15 mouse cellular contexts compared by ENCODE assay signal in the genomic region with DNA sequence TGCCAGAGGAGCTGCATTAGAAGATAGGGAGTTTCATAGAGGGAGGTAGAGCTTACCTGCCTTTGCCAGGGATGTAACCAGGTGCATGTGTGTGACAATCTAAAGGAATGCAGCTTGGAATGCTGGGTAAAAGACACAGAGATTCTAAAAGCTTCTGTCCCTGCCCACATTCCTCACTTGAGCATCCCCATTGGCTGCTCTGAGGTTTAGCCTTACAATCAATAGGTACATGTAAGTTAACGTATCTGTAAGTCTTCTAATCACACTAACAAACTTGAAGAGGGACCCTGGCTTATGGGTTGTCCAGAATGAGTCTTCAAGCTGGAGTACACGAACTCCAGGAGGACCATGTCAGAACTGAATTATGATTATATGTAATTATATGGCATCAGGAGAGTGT. TPM values are rescaled to one million over a fixed set of nuclear protein-coding genes. Genes with fewer than 3 reads are reported as not detected.
A peak's percentile ranks its signal among the peaks of the same experiment; 100 is the strongest.
DNase-seq lines count a peak whose midpoint lies in the region; ATAC-seq and TF ChIP-seq lines count a peak whose summit lies in the region.
"Had no signal": no experiment of that assay in that cellular context is flagged by ENCODE, and none has a peak within 500 bp of the region (broad histone marks: within the 10 kb centered on the region; RNA-seq: fewer than 3 reads in every experiment).

A gene (minus strand): TSS at position 101 of the 400 bp plus-strand sequence.

- no peak within 1 kb of the TSS for H3K9ac ChIP-seq in heart, embryonic 15.5 days
- H3K9ac ChIP-seq: forebrain, embryonic 12.5 days; hindbrain, embryonic 15.5 days; lung, embryonic 14.5 days had no signal

- no peak for ATAC-seq in heart, embryonic 15.5 days (replicated peaks; ENCODE audit: insufficient number of reproducible peaks, insufficient read depth, low FRiP score, low read depth)
- ATAC-seq in granulocyte monocyte progenitor cell, adult 5-6 weeks (replicated peaks; ENCODE audit: poor library complexity, severe bottlenecking) = no peak
- ATAC-seq: Patski had no signal

- peak within 1 kb of the TSS; percentile 64 for H3K27ac ChIP-seq in heart, embryonic 15.5 days
- H3K27ac ChIP-seq in testis, adult 2 months (ENCODE audit: control insufficient read depth, insufficient read depth, low read depth, low read length) = no peak within 1 kb of the TSS
- H3K27ac ChIP-seq: forebrain, embryonic 12.5 days; hindbrain, embryonic 15.5 days had no signal

- H3K27me3 ChIP-seq in heart, embryonic 15.5 days = no peaks in the 10 kb centered on the region
- H3K27me3 ChIP-seq in testis, adult 2 months (ENCODE audit: control insufficient read depth, insufficient read depth, low read length) = no peaks in the 10 kb centered on the region
- H3K27me3 ChIP-seq: forebrain, embryonic 12.5 days; hindbrain, embryonic 15.5 days had no signal

- H3K4me2 ChIP-seq in heart, embryonic 15.5 days = peak within 1 kb of the TSS; percentile 3; the same call in 1 of the 2 replicates
- H3K4me2 ChIP-seq: forebrain, embryonic 12.5 days; hindbrain, embryonic 15.5 days; lung, embryonic 14.5 days had no signal

- no peak within 1 kb of the TSS for H3K4me3 ChIP-seq in heart, embryonic 15.5 days
- peak within 1 kb of the TSS; percentile 77 for H3K4me3 ChIP-seq in testis, adult 2 months (ENCODE audit: control insufficient read depth, low read depth, low read length)
- H3K4me3 ChIP-seq: forebrain, embryonic 12.5 days; hindbrain, embryonic 15.5 days had no signal

- peaks cover 16% of the 10 kb centered on the region for H3K4me1 ChIP-seq in heart, embryonic 15.5 days (replicated peaks)
- H3K4me1 ChIP-seq in testis, adult 2 months (ENCODE audit: control insufficient read depth, insufficient read depth, low read length) = peaks cover 3% of the 10 kb centered on the region
- H3K4me1 ChIP-seq: forebrain, embryonic 12.5 days; hindbrain, embryonic 15.5 days had no signal

- H3K36me3 ChIP-seq in heart, embryonic 15.5 days = no peaks in the 10 kb centered on the region
- H3K36me3 ChIP-seq in testis, adult 2 months (ENCODE audit: control insufficient read depth, insufficient read depth, low read length) = no peaks in the 10 kb centered on the region
- H3K36me3 ChIP-seq: forebrain, embryonic 12.5 days; hindbrain, embryonic 15.5 days had no signal

- H3K9me3 ChIP-seq in heart, embryonic 15.5 days (replicated peaks) = no peaks in the 10 kb centered on the region
- H3K9me3 ChIP-seq: forebrain, embryonic 12.5 days; hindbrain, embryonic 15.5 days had no signal

- no peak for DNase-seq in heart, postnatal 14 days
- no peak for DNase-seq in testis, postnatal 10 days (ENCODE audit: low spot score)
- no peak for DNase-seq in left cerebral cortex, postnatal 25 days (ENCODE audit: low spot score in 2 of 2)
- no peak for DNase-seq in thymus, postnatal 10 days (ENCODE audit: low spot score in 2 of 2)
- DNase-seq: cerebellum, adult 9-10 months; kidney, adult 8-10 months; liver; lung, embryonic 14.5 days had no signal

- no peak for TF ChIP-seq POLR2A in testis, adult 2 months (IDR thresholded peaks at IDR 0.05; ENCODE audit: control insufficient read depth, low read depth, low read length)

- WGBS in heart, embryonic 15.5 days = 46% methylated on average over 2 of the region's 2 CpGs

- intact Hi-C loops in heart, postnatal 14 days (cut with DNase I) = no loop called here
- intact Hi-C loops in left cerebral cortex, postnatal 25 days (cut with DNase I) = loop anchor here (5.0 kb wide), 1 partner anchor 451 kb away; no protein-coding TSS in a partner anchor

- no peak for TF ChIP-seq CTCF in testis, adult 2 months (IDR thresholded peaks at IDR 0.05; ENCODE audit: control insufficient read depth, insufficient read depth, insufficient replicate concordance, low read depth, low read length)

RNA-seq across cellular contexts. Expression of the gene that starts here (rescaled TPM):
- 0.49 and 0.66 TPM in 2 replicates for polyA plus RNA-seq in heart, embryonic 15.5 days (2015; fragmentation: Nextera tagmentation; extraction: Ambion mirVana)
- total RNA-seq in heart, postnatal 14 days (2021) = 1 to 10 TPM in 1 of 2 experiments, under 1 TPM in 1; 0.48 to 1.1 TPM
- polyA plus RNA-seq in testis, adult 2 months (2012; rRNA removed) = 78.9 and 80.3 TPM in 2 replicates
- total RNA-seq in left cerebral cortex, postnatal 25 days (2021) = 10 to 100 TPM; 37.2 to 39.0 TPM
- not detected in 2 replicates for total RNA-seq in granulocyte monocyte progenitor cell, adult 5-6 weeks (2014; fragmentation: Nextera tagmentation)
- not detected in 2 replicates for total RNA-seq in granulocyte monocyte progenitor cell, adult 5-6 weeks (2017)
- total RNA-seq: adrenal gland, adult 18-20 months had no signal
- polyA plus RNA-seq: hindbrain, embryonic 15.5 days; Patski had no signal

Comparison
In these comparisons a context has a peak if more than half of its experiments do, and no peak if none do; other contexts are left out.
1. RNA of the gene that starts here (total RNA-seq): 37.2 to 39.0 TPM in left cerebral cortex, postnatal 25 days; 0.48 to 1.1 TPM in heart, postnatal 14 days and not detected in granulocyte monocyte progenitor cell, adult 5-6 weeks; every median in the first group is over 10 times any median in the second.
2. RNA of the gene that starts here (polyA plus RNA-seq): 78.9 to 80.3 TPM in testis, adult 2 months; 0.49 to 0.66 TPM in heart, embryonic 15.5 days; every median in the first group is over 10 times any median in the second.